Comparison of ENCODE assay signal across 8 mouse cellular contexts in genomic region chr12:26415104-26415771, GRCm38 (mm10). TPM values are rescaled to one million over a fixed set of nuclear protein-coding genes. Genes with fewer than 3 reads are reported as not detected.
DNase-seq lines count a peak whose midpoint lies in the region; ATAC-seq and TF ChIP-seq lines count a peak whose summit lies in the region.

TSS of gene Rnf144a (minus strand) at chr12:26415254.

- WGBS in hindbrain, postnatal 0 days, result under 1% methylated on average over 44 of the region's 45 CpGs
- 3% methylated on average over 43 of the region's 45 CpGs for WGBS in macrophage (ENCODE audit: missing documents)

- H3K9me3 ChIP-seq in hindbrain, postnatal 0 days (ENCODE audit: low read length), result no peaks in the 10 kb centered on the region

- peak within 1 kb of the TSS; percentile 83 for H3K27ac ChIP-seq in hindbrain, postnatal 0 days
- peak within 1 kb of the TSS; percentile 94 for H3K27ac ChIP-seq in left cerebral cortex, adult 2 months
- no peak within 1 kb of the TSS for H3K27ac ChIP-seq in macrophage

- intact Hi-C loops in left cerebral cortex, adult 2 months (cut with DNase I), result loop anchor here (2.0 kb wide), 2 partner anchors 38 to 100 kb away; no protein-coding TSS in a partner anchor

- H3K27me3 ChIP-seq in hindbrain, postnatal 0 days (ENCODE audit: insufficient read depth, low read length), result no peaks in the 10 kb centered on the region

- H3K9ac ChIP-seq in hindbrain, postnatal 0 days (replicated peaks; ENCODE audit: low read length), result peak within 1 kb of the TSS; percentile 97

- DNase-seq in gastrocnemius, adult 8-10 months (ENCODE audit: low spot score in 2 of 2), result peak; percentile 63 to 73
- DNase-seq in hindbrain, postnatal 0 days (ENCODE audit: low spot score), result peak; percentile 96
- DNase-seq in left cerebral cortex, adult 2 months (ENCODE audit: extremely low spot score in 1 of 2, low spot score in 2 of 2), result peak; percentile 90 to 95
- DNase-seq in right cerebral cortex, adult 18-20 months, result peak; percentile 90
- peak; percentile 82 for DNase-seq in urinary bladder, adult 2 months (ENCODE audit: low spot score)

- H3K4me1 ChIP-seq in hindbrain, postnatal 0 days (ENCODE audit: insufficient read depth, low read length), result peaks cover 30% of the 10 kb centered on the region

- H3K36me3 ChIP-seq in hindbrain, postnatal 0 days (ENCODE audit: insufficient read depth, low read length), result no peaks in the 10 kb centered on the region
- H3K36me3 ChIP-seq in macrophage (ENCODE audit: inconsistent target), result no peaks in the 10 kb centered on the region

- H3K4me2 ChIP-seq in hindbrain, postnatal 0 days (ENCODE audit: low read depth, low read length), result peak within 1 kb of the TSS; percentile 70

- H3K4me3 ChIP-seq in hindbrain, postnatal 0 days (ENCODE audit: low read length), result peak within 1 kb of the TSS; percentile 74
- peak within 1 kb of the TSS; percentile 90 for H3K4me3 ChIP-seq in left cerebral cortex, adult 2 months
- H3K4me3 ChIP-seq in macrophage (ENCODE audit: inconsistent target), result peak within 1 kb of the TSS; percentile 8; the same call in 1 of the 2 replicates

- no peaks in the 10 kb centered on the region for H3K79me2 ChIP-seq in macrophage (ENCODE audit: inconsistent target)

- peak; percentile 80 for ATAC-seq in activated CD4-positive, CD25-positive, alpha-beta regulatory T cell, adult 4 months
- peak; percentile 72 for ATAC-seq in common myeloid progenitor, adult 5-6 weeks (replicated peaks; ENCODE audit: low read depth, poor library complexity, severe bottlenecking)
- ATAC-seq in hindbrain, postnatal 0 days, result peak; percentile 92

- peak; percentile 78 for TF ChIP-seq CTCF in hindbrain, postnatal 0 days (IDR thresholded peaks at IDR 0.05; ENCODE audit: low read depth)
- peak; percentile 73 for TF ChIP-seq CTCF in left cerebral cortex, adult 2 months (IDR thresholded peaks at IDR 0.05)

RNA-seq across cellular contexts. Expression of gene Rnf144a, which starts in this region (rescaled TPM):
- 1 to 10 TPM; 3.2 to 5.1 TPM for polyA plus RNA-seq in activated CD4-positive, CD25-positive, alpha-beta regulatory T cell, adult 4 months (2017; shearing (Covaris generic))
- total RNA-seq in common myeloid progenitor, adult 5-6 weeks (2017), result 31.0 and 42.0 TPM in 2 replicates
- total RNA-seq in gastrocnemius, adult 8-10 months (2022), result 1 to 10 TPM; 2.3 to 3.1 (median 3.0) TPM
- total RNA-seq in hindbrain, postnatal 0 days (2014; rRNA removed), result 31.6 and 33.4 TPM in 2 replicates
- polyA plus RNA-seq in hindbrain, postnatal 0 days (2015; fragmentation: Nextera tagmentation; extraction: Ambion mirVana), result 21.4 and 24.4 TPM in 2 replicates
- total RNA-seq in left cerebral cortex, adult 2 months (2021), result 10 to 100 TPM; 26.8 to 34.2 TPM
- total RNA-seq in macrophage (2018; cell fraction: chromatin; rRNA removed), result 1 to 10 TPM in 13 of 26 experiments, under 1 TPM in 13; 0.17 to 6.0 (median 1.1) TPM
- total RNA-seq in macrophage (2018; cell fraction: cytosol; rRNA removed), result 1 to 10 TPM in 6 of 26 experiments, under 1 TPM in 20; 0.32 to 1.7 (median 0.76) TPM
- total RNA-seq in macrophage (2018; cell fraction: nucleus; rRNA removed), result 1 to 10 TPM in 17 of 26 experiments, under 1 TPM in 8, not detected in 1; 0.48 to 3.7 (median 1.4) TPM
- polyA plus RNA-seq in macrophage (2018), result 0.15 to 0.76 TPM (median 0.67 TPM) in 3 replicates
- 3.4 and 5.5 TPM in 2 replicates for polyA plus RNA-seq in urinary bladder, adult 2 months (2012; rRNA removed)

Comparison
In these comparisons a context has a peak if more than half of its experiments do, and no peak if none do; other contexts are left out.
1. H3K4me3 ChIP-seq: peak in every context shown above with its lines; median percentile 90 in left cerebral cortex, adult 2 months; 74 in hindbrain, postnatal 0 days; 8 in macrophage.